Mouse (Mus musculus) limb, embryonic 13.5 days (tissue): ENCODE results near the gene Slc16a10. TPM values are rescaled to one million over a fixed set of nuclear protein-coding genes. Genes with fewer than 3 reads are reported as not detected.

ENCODE experiments used
- ATAC-seq: fragments of 200-750 bp; cut with Nextera tagmentation; 2 replicates; pipeline ENCODE4 v1.8.0; 2017; ENCODE audit warnings: low read depth, moderate number of reproducible peaks, moderate TSS enrichment; ENCODE audit not compliant: low FRiP score
- H3K27ac ChIP-seq: fragments of 300-500 bp; sonication (generic); 2 replicates; pipeline ENCODE4 v1.5.1; 2015; ENCODE audit warnings: inconsistent platforms, mild to moderate bottlenecking, moderate library complexity
- H3K27me3 ChIP-seq: fragments of 300-500 bp; sonication (generic); 2 replicates; pipeline ENCODE4 v1.6.1; 2015; ENCODE audit warnings: mild to moderate bottlenecking, inconsistent platforms
- H3K36me3 ChIP-seq: fragments of 300-500 bp; sonication (generic); 2 replicates; pipeline ENCODE4 v1.6.1; 2015; ENCODE audit warnings: inconsistent platforms, mild to moderate bottlenecking, moderate library complexity
- H3K4me1 ChIP-seq: fragments of 300-500 bp; sonication (generic); 2 replicates; pipeline ENCODE4 v1.6.1; 2015; ENCODE audit warnings: inconsistent platforms
- H3K4me2 ChIP-seq: fragments of 300-500 bp; sonication (generic); replicated peaks from 2 replicates; pipeline ENCODE4 v1.6.1; 2015; ENCODE audit warnings: inconsistent platforms, mild to moderate bottlenecking, moderate library complexity
- H3K4me3 ChIP-seq: fragments of 300-500 bp; sonication (generic); 2 replicates; pipeline ENCODE4 v1.5.1; 2015; ENCODE audit warnings: moderate library complexity, mild to moderate bottlenecking, inconsistent platforms
- H3K9ac ChIP-seq: fragments of 300-500 bp; sonication (generic); 2 replicates; pipeline ENCODE4 v1.6.1; 2015; ENCODE audit warnings: mild to moderate bottlenecking, inconsistent platforms
- H3K9me3 ChIP-seq: fragments of 300-500 bp; sonication (generic); 2 replicates; pipeline ENCODE4 v1.6.1; 2016; ENCODE audit warnings: inconsistent platforms
- WGBS: fragments of 180-500 bp; shearing (Covaris S2); methylation state at CpG from one replicate; pipeline ENCODE4 v1.1.7; 2015; 5-methylcytosine and 5-hydroxymethylcytosine counted together
- polyA plus RNA-seq: library from polyadenylated mRNA; unstranded; fragments of >200 nt; fragmentation: Nextera tagmentation; extraction: Ambion mirVana; gene quantifications from 2 replicates; pipeline ENCODE4 v1.2.1, GENCODE M21; 2015

The Slc16a10 gene
- polyA plus RNA-seq, 1 experiment from 2014 or later = 7.9 TPM

DNA sequence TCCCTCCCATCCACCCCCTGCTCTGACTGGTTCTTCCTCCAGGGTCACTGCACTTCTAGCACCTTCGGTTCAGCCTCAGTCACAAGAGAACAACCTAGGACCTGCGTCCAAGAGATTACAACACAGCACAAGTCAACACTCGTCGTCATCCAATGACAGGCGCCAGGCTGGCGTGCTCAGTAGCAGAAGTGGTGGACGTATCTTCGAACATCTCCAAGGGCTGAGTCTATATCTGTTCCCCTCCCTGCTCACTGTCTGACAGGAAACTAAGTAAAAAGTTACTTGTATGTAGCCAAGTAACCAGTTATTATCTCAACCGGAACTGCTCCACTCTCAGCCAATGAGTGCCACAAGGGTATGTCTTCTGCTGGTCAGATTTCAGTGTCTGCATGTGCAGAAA is 16.9 kb downstream of the Slc16a10 start:
- H3K4me3 ChIP-seq = no peak overlapping the region
- ATAC-seq = no peak
- 88% methylated on average over 9 of the region's 9 CpGs for WGBS

DNA sequence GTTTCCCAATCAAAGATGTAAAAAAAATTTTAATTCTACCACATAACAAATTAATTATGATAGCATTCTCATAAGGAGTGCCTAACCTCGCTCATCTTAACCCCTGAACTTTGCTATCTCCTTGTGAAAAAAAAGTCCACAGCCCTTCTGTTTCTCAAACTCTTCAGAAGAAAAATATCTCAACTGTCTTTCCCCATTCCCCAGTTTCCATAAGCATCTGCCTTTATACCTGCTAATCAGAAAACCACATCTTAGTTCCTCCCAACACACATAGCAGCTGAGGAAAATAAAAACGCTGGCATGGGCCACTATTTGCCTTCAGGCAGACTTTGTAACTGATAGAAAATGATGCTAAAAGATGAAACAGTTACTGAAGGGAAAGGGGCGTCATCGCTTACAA is 17.5 kb downstream of the Slc16a10 start:
- no peak overlapping the region for H3K4me3 ChIP-seq
- H3K4me1 ChIP-seq = no peaks in the 10 kb centered on the region
- H3K4me2 ChIP-seq = no peak overlapping the region
- no peak for ATAC-seq
- no peak overlapping the region for H3K9ac ChIP-seq
- H3K9me3 ChIP-seq = no peaks in the 10 kb centered on the region
- H3K27me3 ChIP-seq = no peaks in the 10 kb centered on the region
- H3K36me3 ChIP-seq = no peaks in the 10 kb centered on the region
- 79% methylated on average over 4 of the region's 4 CpGs for WGBS
- H3K27ac ChIP-seq = no peak overlapping the region

More for the DNA sequence above, 16.9 kb downstream of the Slc16a10 start:
- H3K36me3 ChIP-seq = no peaks in the 10 kb centered on the region
- H3K4me1 ChIP-seq = no peaks in the 10 kb centered on the region
- H3K9ac ChIP-seq = no peak overlapping the region
- H3K4me2 ChIP-seq = no peak overlapping the region
- no peak overlapping the region for H3K27ac ChIP-seq
- H3K9me3 ChIP-seq = no peaks in the 10 kb centered on the region
- H3K27me3 ChIP-seq = no peaks in the 10 kb centered on the region

DNA sequence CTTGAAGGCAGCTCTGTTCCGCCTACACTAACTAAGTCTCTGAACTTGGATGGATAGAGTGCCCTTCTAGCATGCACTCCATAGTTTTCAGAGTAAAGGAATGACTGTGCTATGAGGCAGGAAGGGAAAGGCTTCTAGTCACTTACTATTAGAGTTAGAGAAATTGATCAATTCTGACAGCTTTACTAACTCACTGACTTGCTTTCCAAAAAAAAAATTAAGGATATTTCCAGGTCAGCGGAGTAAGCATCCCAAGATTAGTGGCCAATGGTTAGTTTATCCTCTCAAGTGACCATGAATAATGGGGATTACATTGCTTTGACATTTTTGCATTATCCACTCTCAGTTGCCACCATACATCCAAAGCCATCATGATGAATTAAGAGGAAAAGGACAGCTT is 18.0 kb downstream of the Slc16a10 start:
- Histone ChIP-seq H3K9ac (no peak overlapping the region), H3K4me2 (no peak overlapping the region), H3K9me3 (no peaks in the 10 kb centered on the region), H3K36me3 (no peaks in the 10 kb centered on the region), H3K4me3 (no peak overlapping the region), H3K27me3 (no peaks in the 10 kb centered on the region), H3K27ac (no peak overlapping the region), H3K4me1 (no peaks in the 10 kb centered on the region)
- WGBS = 78% methylated on average over 2 of the region's 2 CpGs
- ATAC-seq = no peak

DNA sequence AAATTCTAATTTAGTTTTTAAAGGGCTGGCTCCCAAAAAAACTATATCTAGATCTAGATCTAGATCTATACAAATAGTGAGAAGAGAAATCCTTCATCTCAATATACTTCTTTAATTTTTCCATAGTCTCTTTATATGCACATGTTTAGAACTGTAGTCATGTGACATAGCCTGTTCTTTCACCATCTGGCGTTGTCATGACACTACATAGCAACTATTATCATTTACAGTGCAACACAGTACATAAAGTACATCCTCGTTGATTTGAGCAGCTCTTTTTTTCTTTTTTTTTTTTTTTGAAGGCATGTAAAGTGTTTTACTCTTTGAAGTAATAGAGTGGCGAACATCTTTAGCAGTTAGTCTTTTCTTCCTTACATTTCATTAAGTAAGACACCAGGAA is 22.6 kb downstream of the Slc16a10 start:
- no peaks in the 10 kb centered on the region for H3K9me3 ChIP-seq
- H3K9ac ChIP-seq = no peak overlapping the region
- ATAC-seq = no peak
- 82% methylated on average over 3 of the region's 3 CpGs for WGBS
- no peaks in the 10 kb centered on the region for H3K27me3 ChIP-seq
- no peak overlapping the region for H3K4me3 ChIP-seq
- H3K27ac ChIP-seq = no peak overlapping the region
- no peak overlapping the region for H3K4me2 ChIP-seq
- no peaks in the 10 kb centered on the region for H3K36me3 ChIP-seq
- no peaks in the 10 kb centered on the region for H3K4me1 ChIP-seq

DNA sequence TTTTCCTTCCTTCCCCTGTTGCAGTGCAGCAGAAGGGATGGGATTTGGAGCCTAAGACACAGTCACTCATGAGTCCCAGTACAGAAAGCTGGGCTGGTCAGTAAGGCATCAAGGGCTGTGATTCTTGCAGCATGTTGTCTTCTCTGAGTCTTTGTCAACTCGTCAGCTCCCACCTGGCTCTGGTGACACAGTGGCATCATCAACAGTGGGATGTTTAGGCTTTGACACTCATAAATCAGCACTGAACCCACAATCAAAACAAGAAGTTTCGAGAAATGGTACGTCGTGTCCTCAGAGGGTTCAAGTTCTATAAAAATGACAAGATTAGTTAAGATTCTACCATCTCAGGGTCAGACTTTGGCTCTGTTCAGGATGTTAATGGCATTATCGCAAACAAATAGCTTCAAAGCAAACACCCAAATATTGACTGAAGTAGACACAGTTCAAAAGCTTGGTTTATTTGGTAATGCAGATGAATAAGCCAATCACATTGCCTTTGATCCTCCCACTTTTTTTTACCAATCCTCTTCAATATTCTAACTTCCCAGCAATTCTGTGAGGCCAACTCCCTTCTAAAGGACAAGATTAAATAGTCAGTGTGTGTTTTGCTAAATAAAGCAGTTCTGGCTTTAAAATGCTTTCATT is 23.2 kb downstream of the Slc16a10 start:
- Histone ChIP-seq H3K27me3 (no peaks in the 10 kb centered on the region), H3K9me3 (no peaks in the 10 kb centered on the region), H3K27ac (no peak overlapping the region), H3K4me2 (no peak overlapping the region), H3K4me1 (no peaks in the 10 kb centered on the region), H3K4me3 (no peak overlapping the region), H3K9ac (no peak overlapping the region), H3K36me3 (no peaks in the 10 kb centered on the region)
- WGBS = 80% methylated on average over 5 of the region's 5 CpGs
- no peak for ATAC-seq

DNA sequence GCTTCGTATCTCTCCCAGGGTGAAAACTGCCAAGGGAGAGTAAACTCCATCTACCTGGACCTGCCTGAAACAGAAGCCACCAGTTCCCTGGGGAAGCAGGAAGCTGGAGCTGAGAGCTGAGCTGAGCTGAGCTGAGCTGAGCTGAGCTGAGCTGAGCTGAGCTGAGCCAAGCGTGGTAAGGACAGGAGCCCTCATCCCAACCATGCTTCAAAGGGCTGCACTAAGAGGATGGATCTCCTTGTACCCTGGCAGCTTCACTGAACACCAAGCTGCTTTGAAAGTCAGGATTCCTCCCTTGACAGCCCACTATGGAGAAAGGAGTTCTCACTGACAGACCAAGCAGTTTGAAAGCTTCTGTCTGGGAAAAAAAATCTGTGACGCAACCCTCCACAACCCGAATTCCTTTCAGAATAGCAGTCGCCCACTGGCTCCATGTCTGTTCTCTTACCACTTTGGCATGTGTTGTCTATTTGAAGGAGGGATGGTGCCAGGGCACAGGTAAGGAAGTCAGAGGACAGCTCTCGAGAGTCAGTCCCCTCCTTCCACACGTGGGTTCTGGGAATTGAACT is 28.5 kb downstream of the Slc16a10 start:
- H3K4me3 ChIP-seq = no peak overlapping the region
- no peaks in the 10 kb centered on the region for H3K27me3 ChIP-seq
- ATAC-seq = no peak
- 0 out of 2 replicates have a peak, but pooled peaks cover 4% of the 10 kb centered on the region for H3K4me1 ChIP-seq
- H3K36me3 ChIP-seq = no peaks in the 10 kb centered on the region
- H3K9ac ChIP-seq = no peak overlapping the region
- H3K4me2 ChIP-seq = no peak overlapping the region
- H3K9me3 ChIP-seq = no peaks in the 10 kb centered on the region
- WGBS = 87% methylated on average over 7 of the region's 7 CpGs
- no peak overlapping the region for H3K27ac ChIP-seq

DNA sequence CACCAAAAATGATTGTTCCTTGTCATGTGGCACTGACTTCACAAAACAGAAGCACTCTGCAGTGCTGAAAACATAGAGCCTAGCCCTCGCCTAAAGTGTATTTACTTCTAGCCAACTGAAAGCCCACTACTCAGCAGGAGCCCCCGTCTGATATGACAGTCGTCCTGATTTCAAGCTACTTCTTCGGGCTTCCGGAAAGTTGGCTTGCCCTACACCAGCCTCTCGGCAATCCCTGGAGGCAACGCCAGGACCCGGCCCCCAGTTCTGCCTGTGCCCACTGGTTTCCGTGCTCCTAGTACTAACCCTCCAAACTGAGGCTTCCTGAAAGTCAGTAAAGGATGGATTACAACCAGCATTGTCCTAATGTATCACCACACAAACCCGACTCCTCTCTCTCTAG is 29.8 kb downstream of the Slc16a10 start:
- ATAC-seq = no peak
- 91% methylated on average over 10 of the region's 10 CpGs for WGBS
- Histone ChIP-seq H3K9ac (no peak overlapping the region), H3K4me2 (no peak overlapping the region), H3K4me1 (0 out of 2 replicates have a peak, but pooled peaks cover 4% of the 10 kb centered on the region), H3K9me3 (no peaks in the 10 kb centered on the region), H3K27ac (no peak overlapping the region), H3K36me3 (no peaks in the 10 kb centered on the region), H3K4me3 (no peak overlapping the region), H3K27me3 (no peaks in the 10 kb centered on the region)

DNA sequence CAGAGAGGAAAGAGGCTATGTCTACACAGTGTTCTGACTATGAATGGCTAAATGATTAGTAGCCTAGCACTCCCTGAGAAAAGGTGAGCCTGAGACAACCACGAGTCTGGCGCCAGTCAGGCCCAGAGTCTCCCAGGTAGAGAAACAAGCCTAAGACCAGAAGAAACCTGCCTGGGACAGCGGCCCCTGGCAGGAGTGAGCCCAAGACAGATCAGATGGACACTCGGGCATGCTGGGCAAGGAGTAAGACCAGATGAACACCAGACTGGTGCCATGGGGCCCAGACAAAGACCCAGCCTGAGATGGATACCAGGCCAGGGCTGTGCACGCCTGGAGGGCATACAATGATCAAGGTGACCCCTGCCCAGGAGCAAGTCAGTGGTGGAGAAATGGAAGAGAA is 32.5 kb downstream of the Slc16a10 start:
- 73% methylated on average over 5 of the region's 5 CpGs for WGBS
- Histone ChIP-seq H3K27ac (no peak overlapping the region), H3K4me3 (no peak overlapping the region), H3K27me3 (no peaks in the 10 kb centered on the region), H3K9ac (no peak overlapping the region), H3K9me3 (no peaks in the 10 kb centered on the region), H3K36me3 (no peaks in the 10 kb centered on the region), H3K4me2 (no peak overlapping the region), H3K4me1 (peaks cover 10% of the 10 kb centered on the region; the same call in 1 of the 2 replicates)
- no peak for ATAC-seq

DNA sequence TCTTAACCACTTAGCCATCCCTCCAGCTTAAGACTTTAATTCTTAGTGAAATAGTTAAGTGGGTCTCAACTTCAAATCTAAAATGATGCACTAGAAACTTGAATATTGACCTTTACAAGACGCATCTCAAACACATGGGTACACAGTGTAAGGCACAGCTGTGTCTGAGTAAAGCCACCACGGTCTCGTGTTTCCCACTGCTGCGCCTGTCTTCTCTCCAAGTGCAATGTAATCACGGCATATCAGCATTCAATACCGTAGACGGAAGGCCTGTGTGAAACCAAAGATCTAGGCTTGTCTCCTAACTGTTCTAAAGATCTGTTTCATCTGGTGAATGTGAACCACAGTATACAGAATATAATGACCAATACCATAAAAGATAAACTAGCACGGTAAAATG is 33.1 kb downstream of the Slc16a10 start:
- 75% methylated on average over 8 of the region's 8 CpGs for WGBS

DNA sequence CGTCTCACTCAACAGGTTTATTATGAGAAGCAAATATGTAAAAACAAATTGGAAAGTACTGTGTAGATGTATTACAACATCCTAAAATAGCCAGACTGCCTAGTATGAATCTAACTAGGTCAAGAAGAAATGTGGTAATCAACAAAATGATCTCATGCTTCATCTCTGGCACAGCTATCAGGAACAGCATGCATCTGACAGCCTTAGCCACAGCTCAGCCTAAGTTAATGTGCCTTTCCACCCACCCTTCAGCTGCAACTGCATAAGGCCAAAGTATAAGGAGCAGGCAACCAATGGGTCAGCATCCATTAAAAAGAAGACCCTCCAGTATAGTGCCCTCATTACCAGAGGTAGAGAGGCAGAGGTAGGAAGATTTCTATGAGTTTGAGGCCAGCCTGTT is 34.1 kb downstream of the Slc16a10 start:
- H3K9ac ChIP-seq = no peak overlapping the region
- WGBS = 64% methylated on average over 1 of the region's 1 CpGs
- H3K36me3 ChIP-seq = no peaks in the 10 kb centered on the region
- no peaks in the 10 kb centered on the region for H3K9me3 ChIP-seq
- H3K4me1 ChIP-seq = peaks cover 10% of the 10 kb centered on the region; the same call in 1 of the 2 replicates
- no peak for ATAC-seq
- H3K4me2 ChIP-seq = no peak overlapping the region
- no peak overlapping the region for H3K4me3 ChIP-seq
- H3K27ac ChIP-seq = no peak overlapping the region
- no peaks in the 10 kb centered on the region for H3K27me3 ChIP-seq

More for the DNA sequence above, 33.1 kb downstream of the Slc16a10 start:
- no peak for ATAC-seq
- peaks cover 10% of the 10 kb centered on the region; the same call in 1 of the 2 replicates for H3K4me1 ChIP-seq
- H3K36me3 ChIP-seq = no peaks in the 10 kb centered on the region
- no peak overlapping the region for H3K9ac ChIP-seq
- H3K9me3 ChIP-seq = no peaks in the 10 kb centered on the region
- H3K4me2 ChIP-seq = no peak overlapping the region
- H3K27me3 ChIP-seq = no peaks in the 10 kb centered on the region
- H3K27ac ChIP-seq = no peak overlapping the region
- H3K4me3 ChIP-seq = no peak overlapping the region

DNA sequence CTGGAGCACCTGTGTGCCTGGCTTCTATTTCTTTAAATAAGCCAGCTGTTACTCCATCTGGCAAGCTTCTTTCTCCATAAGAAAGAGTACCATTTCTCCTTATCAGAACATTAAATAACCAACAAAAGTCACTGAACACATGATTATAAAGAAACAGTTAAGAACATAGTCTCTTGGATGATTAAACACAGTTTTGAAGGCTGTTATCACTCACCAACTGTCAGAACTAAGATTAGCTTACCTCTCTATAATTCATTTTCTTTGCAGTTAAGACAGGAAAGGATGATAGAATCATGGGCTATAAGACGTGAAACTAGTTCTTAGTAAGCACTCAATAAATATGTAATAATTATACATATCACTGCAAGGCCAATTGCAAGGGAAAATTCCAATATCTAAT is 36.9 kb downstream of the Slc16a10 start:
- Histone ChIP-seq H3K4me3 (no peak overlapping the region), H3K4me2 (no peak overlapping the region), H3K27me3 (no peaks in the 10 kb centered on the region), H3K9ac (no peak overlapping the region), H3K27ac (no peak overlapping the region), H3K4me1 (peaks cover 13% of the 10 kb centered on the region), H3K9me3 (no peaks in the 10 kb centered on the region), H3K36me3 (no peaks in the 10 kb centered on the region)
- ATAC-seq = no peak
- 83% methylated on average over 1 of the region's 1 CpGs for WGBS

DNA sequence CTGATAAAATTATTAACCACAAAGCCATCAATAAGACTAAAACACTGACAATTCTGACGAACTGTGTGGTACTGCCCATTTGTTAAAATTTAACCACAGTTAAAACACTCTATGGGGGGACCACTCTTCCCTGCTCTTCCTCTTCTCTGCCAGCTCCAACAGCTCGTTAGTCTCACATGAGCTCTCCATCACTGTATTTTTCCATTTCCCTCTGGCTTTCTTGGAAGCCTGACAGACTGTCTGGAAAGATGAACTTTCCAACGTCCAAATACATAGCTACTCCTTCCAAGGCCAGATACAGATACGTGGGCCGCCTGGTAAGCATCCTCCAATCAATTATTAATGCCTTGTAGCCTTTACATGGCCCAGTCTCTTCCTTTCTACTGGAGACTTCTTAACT is 38.3 kb downstream of the Slc16a10 start:
- H3K4me3 ChIP-seq = no peak overlapping the region
- H3K27ac ChIP-seq = no peak overlapping the region
- no peaks in the 10 kb centered on the region for H3K9me3 ChIP-seq
- H3K4me2 ChIP-seq = no peak overlapping the region
- H3K4me1 ChIP-seq = peaks cover 9% of the 10 kb centered on the region
- no peak overlapping the region for H3K9ac ChIP-seq
- H3K36me3 ChIP-seq = no peaks in the 10 kb centered on the region
- 55% methylated on average over 5 of the region's 5 CpGs for WGBS
- ATAC-seq = no peak
- H3K27me3 ChIP-seq = no peaks in the 10 kb centered on the region

DNA sequence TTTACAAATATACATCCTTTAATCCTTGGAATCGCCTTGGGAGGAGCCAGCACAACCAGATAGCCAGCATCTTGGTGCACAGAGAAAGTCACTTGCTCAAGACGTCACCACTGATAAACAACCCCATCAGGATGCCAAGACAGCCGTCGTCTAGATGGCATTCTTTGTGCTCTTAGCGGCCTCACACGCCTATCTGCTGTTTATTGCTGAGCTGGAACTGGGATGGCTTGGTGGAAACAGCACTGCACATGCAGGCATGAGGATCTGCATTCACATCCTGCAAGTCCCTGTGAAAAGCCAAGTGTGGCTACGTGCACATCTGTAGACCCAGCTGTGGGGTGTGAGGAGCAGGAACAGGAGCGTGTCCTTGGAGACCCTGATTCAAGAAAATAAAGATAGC is 39.1 kb downstream of the Slc16a10 start:
- Histone ChIP-seq H3K4me1 (peaks cover 9% of the 10 kb centered on the region), H3K4me3 (no peak overlapping the region), H3K27me3 (no peaks in the 10 kb centered on the region), H3K36me3 (no peaks in the 10 kb centered on the region), H3K9me3 (no peaks in the 10 kb centered on the region), H3K9ac (no peak overlapping the region), H3K27ac (no peak overlapping the region), H3K4me2 (no peak overlapping the region)
- 57% methylated on average over 8 of the region's 8 CpGs for whole genome bisulfite sequencing
- ATAC-seq = no peak
